Mouse (Mus musculus) forebrain, embryonic 13.5 days (tissue): Measurements from ENCODE around the gene Srxn1. TPM values are rescaled to one million over a fixed set of nuclear protein-coding genes. Genes with fewer than 3 reads are reported as not detected.

ENCODE experiments used
- ATAC-seq: fragments of 200-750 bp; cut with Nextera tagmentation; 2 replicates; pipeline ENCODE4 v1.8.0; 2017
- H3K27ac ChIP-seq: fragments of 300-500 bp; sonication (generic); 2 replicates; pipeline ENCODE4 v1.5.1; 2015; ENCODE audit warnings: inconsistent platforms, mild to moderate bottlenecking, moderate library complexity
- H3K27me3 ChIP-seq: fragments of 300-500 bp; sonication (generic); 2 replicates; pipeline ENCODE4 v1.6.1; 2015; ENCODE audit warnings: mild to moderate bottlenecking, inconsistent platforms
- H3K36me3 ChIP-seq: fragments of 300-500 bp; sonication (generic); 2 replicates; pipeline ENCODE4 v1.6.1; 2015; ENCODE audit warnings: mild to moderate bottlenecking, inconsistent platforms; ENCODE audit not compliant: poor library complexity, severe bottlenecking
- H3K4me1 ChIP-seq: fragments of 300-500 bp; sonication (generic); 2 replicates; pipeline ENCODE4 v1.6.1; 2015; ENCODE audit warnings: inconsistent platforms
- H3K4me2 ChIP-seq: fragments of 300-500 bp; sonication (generic); 2 replicates; pipeline ENCODE4 v1.6.1; 2015; ENCODE audit warnings: inconsistent platforms, mild to moderate bottlenecking, moderate library complexity
- H3K4me3 ChIP-seq: fragments of 300-500 bp; sonication (generic); 2 replicates; pipeline ENCODE4 v1.5.1; 2015; ENCODE audit warnings: mild to moderate bottlenecking, inconsistent platforms
- H3K9ac ChIP-seq: fragments of 300-500 bp; sonication (generic); 2 replicates; pipeline ENCODE4 v1.6.1; 2015; ENCODE audit warnings: mild to moderate bottlenecking, inconsistent platforms
- H3K9me3 ChIP-seq: fragments of 300-500 bp; sonication (generic); replicated peaks from 2 replicates; pipeline ENCODE4 v1.6.1; 2016; ENCODE audit warnings: inconsistent platforms
- WGBS: fragments of 180-500 bp; shearing (Covaris S2); methylation state at CpG from one replicate; pipeline ENCODE4 v1.1.7; 2015; 5-methylcytosine and 5-hydroxymethylcytosine counted together
- polyA plus RNA-seq: library from polyadenylated mRNA; unstranded; fragments of >200 nt; fragmentation: Nextera tagmentation; extraction: Ambion mirVana; gene quantifications from 2 replicates; pipeline ENCODE4 v1.2.1, GENCODE M21; 2015

Gene Srxn1
- polyA plus RNA-seq, 1 experiment from 2014 or later = 10.3 TPM

DNA sequence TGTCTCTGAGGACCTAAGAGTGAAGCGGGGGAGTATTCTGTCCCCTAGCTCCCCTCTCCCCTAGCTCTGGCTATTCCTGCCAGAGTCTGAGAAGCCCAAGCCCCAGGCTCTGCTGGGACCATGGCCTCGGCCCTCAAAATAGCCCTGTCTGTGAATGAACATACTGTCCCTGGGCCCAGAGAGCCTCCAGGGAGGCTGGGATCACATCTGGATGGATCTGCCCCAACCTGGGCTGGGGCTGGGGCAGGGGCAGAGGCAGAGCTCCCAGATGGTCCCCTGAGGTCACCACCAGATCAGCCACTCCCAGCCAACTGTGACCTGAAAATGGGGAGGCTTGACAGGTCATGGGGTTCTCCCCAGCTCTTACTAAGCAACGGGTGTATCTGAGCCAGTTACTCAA is 41.8 kb downstream of the Srxn1 start:
- H3K36me3 ChIP-seq = no peaks in the 10 kb centered on the region
- no peak for ATAC-seq
- H3K27ac ChIP-seq = no peak overlapping the region
- H3K9me3 ChIP-seq = no peaks in the 10 kb centered on the region
- peaks cover 23% of the 10 kb centered on the region for H3K4me1 ChIP-seq
- no peak overlapping the region for H3K4me2 ChIP-seq
- no peak overlapping the region for H3K4me3 ChIP-seq
- no peak overlapping the region for H3K9ac ChIP-seq
- H3K27me3 ChIP-seq = peaks cover 49% of the 10 kb centered on the region
- 65% methylated on average over 3 of the region's 3 CpGs for WGBS

DNA sequence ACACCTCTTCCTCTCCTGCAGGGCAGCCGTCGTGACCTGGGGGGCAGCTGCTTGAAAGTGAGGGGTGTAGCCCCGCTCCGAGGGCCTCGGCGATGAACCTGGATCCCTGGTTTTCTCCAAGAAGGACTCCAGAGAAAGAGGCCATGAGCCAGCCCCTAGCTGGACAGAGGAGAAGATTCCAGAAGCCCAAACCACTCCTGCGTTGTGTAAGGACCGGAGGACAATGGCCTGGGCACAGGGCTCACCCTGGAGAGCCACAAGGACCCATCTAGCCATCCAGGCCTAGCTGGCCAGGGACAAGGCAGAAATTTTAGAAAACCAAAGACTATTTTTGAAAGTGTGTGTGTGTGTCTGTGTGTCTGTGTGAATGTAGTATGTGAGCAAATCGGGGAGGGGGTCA is 43.4 kb downstream of the Srxn1 start:
- 87% methylated on average over 9 of the region's 9 CpGs for WGBS
- no peak for ATAC-seq

DNA sequence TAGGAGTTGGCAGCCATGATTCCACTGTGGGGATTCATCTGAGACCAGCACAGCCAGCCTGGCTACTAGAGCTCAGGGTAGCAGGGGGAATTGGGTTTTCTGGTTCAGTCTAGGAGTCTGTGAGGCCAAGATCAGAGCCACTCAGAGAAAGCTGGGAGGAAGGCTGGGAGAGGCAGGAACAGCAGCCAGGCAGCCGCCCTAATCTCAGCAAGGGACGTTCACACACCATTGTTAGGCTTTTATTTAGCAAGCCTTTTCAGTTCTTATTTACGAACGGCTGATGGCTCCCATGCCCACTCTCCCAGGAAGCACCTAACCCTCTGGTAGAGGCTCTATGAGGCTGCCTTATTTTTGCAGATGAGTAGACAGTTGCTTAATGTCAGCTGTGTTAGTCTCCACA is 44.6 kb downstream of the Srxn1 start:
- no peak overlapping the region for H3K27ac ChIP-seq
- H3K27me3 ChIP-seq = peaks cover 21% of the 10 kb centered on the region
- no peak for ATAC-seq
- H3K4me2 ChIP-seq = no peak overlapping the region
- no peaks in the 10 kb centered on the region for H3K9me3 ChIP-seq
- no peaks in the 10 kb centered on the region for H3K36me3 ChIP-seq
- H3K4me3 ChIP-seq = no peak overlapping the region
- H3K4me1 ChIP-seq = no peaks in the 10 kb centered on the region
- 10% methylated on average over 4 of the region's 4 CpGs for WGBS
- H3K9ac ChIP-seq = no peak overlapping the region

More for the DNA sequence above, 43.4 kb downstream of the Srxn1 start:
- no peak overlapping the region for H3K9ac ChIP-seq
- peaks cover 7% of the 10 kb centered on the region for H3K4me1 ChIP-seq
- no peak overlapping the region for H3K4me3 ChIP-seq
- H3K27ac ChIP-seq = no peak overlapping the region
- H3K9me3 ChIP-seq = no peaks in the 10 kb centered on the region
- H3K4me2 ChIP-seq = no peak overlapping the region
- no peaks in the 10 kb centered on the region for H3K36me3 ChIP-seq
- H3K27me3 ChIP-seq = peaks cover 33% of the 10 kb centered on the region

DNA sequence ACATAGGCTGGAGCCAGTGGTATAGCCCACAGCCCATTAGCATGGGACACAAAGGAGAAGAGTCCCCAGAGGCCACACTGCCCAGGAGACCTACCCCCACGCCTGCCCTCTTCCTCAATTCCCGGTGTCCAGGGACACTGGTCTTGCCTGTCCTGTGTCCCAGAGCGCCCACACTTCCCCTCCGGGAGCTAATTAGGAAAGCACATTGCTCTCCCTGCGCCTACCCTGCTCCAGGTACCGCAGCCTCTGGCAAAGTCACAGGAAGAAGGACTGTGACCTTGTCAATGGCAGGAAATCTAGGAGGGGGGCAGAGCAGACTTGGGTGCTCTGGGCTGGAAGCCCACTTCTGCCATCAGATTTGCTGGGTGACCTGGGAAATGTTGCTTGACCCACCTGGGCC is 45.1 kb downstream of the Srxn1 start:
- no peaks in the 10 kb centered on the region for H3K36me3 ChIP-seq
- H3K9me3 ChIP-seq = no peaks in the 10 kb centered on the region
- no peak overlapping the region for H3K27ac ChIP-seq
- WGBS = 62% methylated on average over 6 of the region's 6 CpGs
- H3K4me3 ChIP-seq = no peak overlapping the region
- H3K27me3 ChIP-seq = peaks cover 16% of the 10 kb centered on the region
- peaks cover 5% of the 10 kb centered on the region for H3K4me1 ChIP-seq
- no peak for ATAC-seq
- H3K4me2 ChIP-seq = no peak overlapping the region
- H3K9ac ChIP-seq = no peak overlapping the region

DNA sequence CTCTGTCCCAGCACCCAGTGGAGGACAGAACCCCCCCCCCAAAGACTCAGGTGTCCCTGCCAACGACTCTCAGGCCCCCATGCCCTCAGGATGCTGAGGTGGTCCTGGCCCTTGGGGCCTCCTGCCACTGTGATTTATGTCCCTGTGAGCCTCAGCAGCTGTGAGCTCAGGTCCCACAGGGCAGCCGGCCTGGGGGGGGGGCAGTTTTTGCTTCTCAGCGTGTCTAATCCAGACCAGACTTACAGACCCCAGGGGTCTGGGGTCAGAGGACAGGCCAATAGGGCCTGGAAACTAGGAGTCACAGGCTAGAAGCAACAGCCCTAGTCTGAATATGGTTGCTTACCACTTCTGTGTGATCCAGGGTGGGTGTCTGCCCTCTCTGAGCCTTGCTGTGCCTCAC is 48.0 kb downstream of the Srxn1 start:
- ATAC-seq = no peak

DNA sequence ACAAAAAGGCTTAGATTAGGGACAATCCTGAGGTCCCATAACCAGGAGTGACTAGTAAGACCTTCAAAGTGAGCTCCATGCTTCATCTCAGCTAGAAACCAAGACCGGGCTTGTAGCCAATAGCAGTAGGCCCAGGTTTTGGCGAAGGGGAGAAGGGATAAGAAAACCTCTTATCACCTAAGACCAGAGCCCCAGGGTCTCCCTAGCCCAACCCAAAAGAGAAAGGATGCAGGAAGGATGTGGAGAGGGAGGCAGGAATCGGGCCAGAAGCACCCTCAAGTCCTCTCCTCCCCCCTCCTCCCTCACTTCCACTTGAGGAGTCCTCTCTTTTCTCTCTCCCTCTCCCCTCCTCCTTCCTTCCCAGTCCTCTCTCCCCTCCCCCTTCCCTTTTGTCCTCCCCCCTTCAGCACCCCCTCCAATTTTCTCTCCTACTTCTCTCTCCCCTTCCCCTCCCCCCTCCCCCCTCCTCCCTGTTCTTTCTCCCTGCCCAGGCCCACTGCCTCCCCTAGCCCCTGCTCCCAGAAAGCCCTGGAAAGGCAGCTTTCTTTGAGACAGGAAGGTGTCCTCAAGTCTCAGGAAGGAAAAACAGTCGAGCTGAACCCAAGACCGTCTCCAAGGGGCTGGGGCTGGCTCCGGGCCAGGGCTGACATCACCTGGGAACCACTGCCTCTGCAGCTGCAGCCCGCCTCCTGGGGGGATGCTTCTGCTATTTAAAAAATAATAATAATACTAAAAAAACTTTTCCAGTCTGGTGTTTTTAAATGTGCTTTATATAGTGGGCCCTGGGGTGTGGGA is 50.3 kb downstream of the Srxn1 start:
- Histone ChIP-seq H3K27ac (no peak overlapping the region), H3K4me2 (no peak overlapping the region)
- no peak for ATAC-seq

More for the DNA sequence above, 48.0 kb downstream of the Srxn1 start:
- no peak overlapping the region for H3K4me2 ChIP-seq
- H3K4me1 ChIP-seq = peaks cover 11% of the 10 kb centered on the region
- H3K27me3 ChIP-seq = no peaks in the 10 kb centered on the region
- H3K36me3 ChIP-seq = no peaks in the 10 kb centered on the region
- no peak overlapping the region for H3K9ac ChIP-seq
- H3K27ac ChIP-seq = no peak overlapping the region
- H3K9me3 ChIP-seq = no peaks in the 10 kb centered on the region
- H3K4me3 ChIP-seq = no peak overlapping the region
- WGBS = 44% methylated on average over 3 of the region's 3 CpGs

DNA sequence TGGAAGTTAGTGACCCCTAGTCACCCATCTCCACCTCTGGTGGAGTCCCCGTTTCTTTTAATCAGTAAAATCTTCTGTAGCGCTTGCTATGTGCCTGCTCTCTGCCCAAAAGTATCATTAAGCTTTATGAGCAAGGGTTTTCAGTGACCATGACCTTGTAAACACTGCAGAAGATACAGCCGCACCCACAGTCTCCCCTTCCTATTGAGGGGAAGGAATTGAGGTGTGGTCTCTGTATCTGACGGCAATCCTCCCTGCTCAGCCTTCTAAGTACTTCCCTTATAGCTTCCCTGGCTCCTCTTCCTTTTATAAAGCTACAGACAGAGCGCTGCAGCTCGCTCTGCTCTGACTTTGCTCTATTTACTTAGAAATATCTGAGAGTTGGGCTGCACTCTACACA is 51.2 kb downstream of the Srxn1 start:
- Histone ChIP-seq H3K27ac (no peak overlapping the region), H3K9ac (no peak overlapping the region), H3K4me3 (no peak overlapping the region), H3K9me3 (no peaks in the 10 kb centered on the region), H3K36me3 (no peaks in the 10 kb centered on the region), H3K4me2 (no peak overlapping the region), H3K27me3 (no peaks in the 10 kb centered on the region), H3K4me1 (peaks cover 11% of the 10 kb centered on the region)
- 82% methylated on average over 6 of the region's 6 CpGs for WGBS
- no peak for ATAC-seq

More for the DNA sequence above, 50.3 kb downstream of the Srxn1 start:
- no peaks in the 10 kb centered on the region for H3K9me3 ChIP-seq
- no peak overlapping the region for H3K4me3 ChIP-seq
- WGBS = 40% methylated on average over 7 of the region's 7 CpGs
- peaks cover 11% of the 10 kb centered on the region for H3K4me1 ChIP-seq
- no peaks in the 10 kb centered on the region for H3K27me3 ChIP-seq
- H3K9ac ChIP-seq = no peak overlapping the region
- H3K36me3 ChIP-seq = no peaks in the 10 kb centered on the region

DNA sequence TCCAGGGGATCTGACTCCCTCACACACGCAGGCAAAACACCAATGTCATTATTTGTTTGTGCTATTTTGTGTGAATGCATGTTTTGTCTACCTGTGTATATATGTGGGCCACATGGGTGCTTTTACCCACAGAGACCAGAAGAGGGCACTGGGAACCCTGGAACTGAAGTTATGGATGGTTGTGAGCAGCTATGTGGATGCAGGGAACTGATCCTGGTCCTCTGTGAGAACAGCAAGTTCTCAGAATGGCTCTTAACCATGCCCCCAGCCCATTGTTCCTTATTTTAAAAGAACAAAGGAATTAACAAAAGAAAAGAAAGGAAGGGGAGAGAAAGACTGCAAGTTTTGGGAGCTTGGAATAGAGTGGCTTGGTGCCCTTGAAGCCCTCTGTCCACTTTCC is 54.2 kb downstream of the Srxn1 start:
- WGBS = 94% methylated on average over 1 of the region's 1 CpGs
- no peaks in the 10 kb centered on the region for H3K9me3 ChIP-seq
- H3K36me3 ChIP-seq = no peaks in the 10 kb centered on the region
- H3K27me3 ChIP-seq = no peaks in the 10 kb centered on the region
- no peak for ATAC-seq
- H3K9ac ChIP-seq = no peak overlapping the region
- peaks cover 11% of the 10 kb centered on the region for H3K4me1 ChIP-seq
- no peak overlapping the region for H3K4me3 ChIP-seq
- no peak overlapping the region for H3K4me2 ChIP-seq
- no peak overlapping the region for H3K27ac ChIP-seq

Other genes with a start within 250 kb of the Srxn1 start
- gene Angpt4, start 194.3 kb upstream of the Srxn1 start, polyA plus RNA-seq = not detected in 2 replicates
- 88.9 and 99.0 TPM in 2 replicates for gene Fam110a, start 125.3 kb upstream of the Srxn1 start, polyA plus RNA-seq
- gene Slc52a3, start 109.0 kb upstream of the Srxn1 start, polyA plus RNA-seq = 0.71 and 0.87 TPM in 2 replicates
- 17.5 and 19.9 TPM in 2 replicates for gene Scrt2, start 24.0 kb upstream of the Srxn1 start, polyA plus RNA-seq
- gene Tcf15, start 38.0 kb downstream of the Srxn1 start, polyA plus RNA-seq = 1.4 and 1.8 TPM in 2 replicates
- 137 and 142 TPM in 2 replicates for gene Csnk2a1, start 121.3 kb downstream of the Srxn1 start, polyA plus RNA-seq
- 29.5 and 31.6 TPM in 2 replicates for gene Tbc1d20, start 188.3 kb downstream of the Srxn1 start, polyA plus RNA-seq
- gene Rbck1, start 227.1 kb downstream of the Srxn1 start, polyA plus RNA-seq = 88.4 and 97.6 TPM in 2 replicates
- 0.79 and 0.97 TPM in 2 replicates for gene Trib3, start 238.5 kb downstream of the Srxn1 start, polyA plus RNA-seq